In the genomic region with DNA sequence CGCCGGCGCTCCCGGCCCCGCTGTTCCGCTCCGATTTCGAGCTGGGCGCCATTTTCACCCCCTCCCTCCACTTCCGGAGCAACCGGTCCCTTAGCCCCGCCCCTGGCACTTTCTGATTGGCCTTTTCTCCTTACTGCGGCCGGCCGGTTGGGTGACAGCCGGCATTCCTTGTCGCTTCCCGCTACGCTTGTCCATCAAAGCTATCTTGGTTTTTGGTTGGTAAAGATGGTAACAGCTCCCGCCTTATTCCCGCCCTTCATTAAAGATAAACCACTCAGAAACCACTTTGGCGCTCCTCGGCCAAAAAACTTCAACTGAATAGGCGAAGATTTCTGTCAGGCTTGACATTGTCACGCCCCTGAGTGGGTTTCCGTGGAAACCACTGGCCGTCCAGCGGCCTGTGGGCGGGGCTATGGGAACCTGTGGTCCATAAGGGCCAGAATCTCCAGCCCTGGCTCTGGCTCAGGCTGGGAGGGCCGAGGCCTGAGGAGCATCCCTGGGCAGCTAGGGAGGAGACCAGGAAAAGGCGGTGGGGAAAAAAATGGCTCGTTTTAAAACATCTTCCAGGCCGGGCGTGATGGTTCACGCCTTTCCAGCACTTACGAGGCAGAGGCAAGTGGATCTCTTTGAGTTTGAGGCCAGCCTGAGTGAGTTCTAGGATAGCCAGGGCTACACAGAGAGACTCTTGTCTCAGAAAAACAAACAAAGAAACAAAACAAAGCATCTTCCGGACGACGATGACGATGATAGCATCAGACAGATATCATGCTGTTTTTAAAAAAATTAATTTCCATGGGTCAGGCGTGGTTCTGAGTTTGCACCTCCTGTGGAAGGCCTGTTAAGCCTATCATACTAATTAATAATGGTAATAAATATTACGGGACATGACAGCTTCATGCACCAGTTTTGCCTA, we compare ENCODE assay signal across 8 mouse cellular contexts. TPM values are rescaled to one million over a fixed set of nuclear protein-coding genes. Genes with fewer than 3 reads are reported as not detected.
DNase-seq lines count a peak whose midpoint lies in the region; ATAC-seq lines count a peak whose summit lies in the region.

Gene Dcaf15, minus strand, starts transcription at position 72 of the 913 bp plus-strand sequence.

- WGBS in heart, embryonic 14.5 days = 8% methylated on average over 41 of the region's 42 CpGs
- WGBS in liver, embryonic 13.5 days (ENCODE audit: insufficient replicate concordance) = 7% methylated on average over 42 of the region's 42 CpGs
- 7% methylated on average over 42 of the region's 42 CpGs for WGBS in stomach, embryonic 16.5 days

- H3K27ac ChIP-seq in heart, embryonic 14.5 days (replicated peaks in 1 of 2; ENCODE audit: control insufficient read depth in 1 of 2, insufficient read depth in 1 of 2, low read depth in 2 of 2, low read length in 2 of 2) = peak within 1 kb of the TSS; percentile 23 to 83; a peak in 3 of 4 replicates
- H3K27ac ChIP-seq in liver, embryonic 13.5 days = peak within 1 kb of the TSS; percentile 70
- H3K27ac ChIP-seq in stomach, embryonic 16.5 days (ENCODE audit: low read length) = peak within 1 kb of the TSS; percentile 82

- peak; percentile 99 for DNase-seq in c-Kit-negative CD71-positive TER-119-positive erythroid progenitor cells, embryonic 14.5 days (ENCODE audit: low read depth, low spot score)
- DNase-seq in fibroblast of lung, adult 2 months (ENCODE audit: low read depth) = peak; percentile 100
- peak; percentile 99 for DNase-seq in kidney, postnatal 14 days
- DNase-seq in liver, embryonic 13.5 days = peak; percentile 97
- peak; percentile 97 for DNase-seq in neural tube, embryonic 10.5 days (ENCODE audit: extremely low spot score, low spot score)

- H3K36me3 ChIP-seq in heart, embryonic 14.5 days (ENCODE audit: control insufficient read depth, insufficient read depth, low read length) = peaks cover 22% of the 10 kb centered on the region
- H3K36me3 ChIP-seq in liver, embryonic 13.5 days = peaks cover 22% of the 10 kb centered on the region
- peaks cover 9% of the 10 kb centered on the region; the same call in 1 of the 2 replicates for H3K36me3 ChIP-seq in stomach, embryonic 16.5 days (ENCODE audit: control insufficient read depth, insufficient read depth, low read length)

- H3K4me1 ChIP-seq in heart, embryonic 14.5 days (ENCODE audit: control insufficient read depth in 2 of 2, insufficient read depth in 2 of 2, low read length in 2 of 2) = peaks cover 8 to 18% of the 10 kb centered on the region in 2 experiments
- H3K4me1 ChIP-seq in liver, embryonic 13.5 days (replicated peaks) = peaks cover 33% of the 10 kb centered on the region
- H3K4me1 ChIP-seq in stomach, embryonic 16.5 days (ENCODE audit: control insufficient read depth, insufficient read depth, low read length) = peaks cover 21% of the 10 kb centered on the region

- H3K4me3 ChIP-seq in heart, embryonic 14.5 days (ENCODE audit: control insufficient read depth in 1 of 2, insufficient read depth in 1 of 2, low read depth in 1 of 2, low read length in 2 of 2) = peak within 1 kb of the TSS; percentile 52 to 73
- H3K4me3 ChIP-seq in liver, embryonic 13.5 days (replicated peaks) = peak within 1 kb of the TSS; percentile 76
- H3K4me3 ChIP-seq in stomach, embryonic 16.5 days (replicated peaks; ENCODE audit: low read length) = peak within 1 kb of the TSS; percentile 74

- H3K9ac ChIP-seq in heart, embryonic 14.5 days (ENCODE audit: low read length) = peak within 1 kb of the TSS; percentile 83
- peak within 1 kb of the TSS; percentile 81 for H3K9ac ChIP-seq in liver, embryonic 13.5 days
- peak within 1 kb of the TSS; percentile 88 for H3K9ac ChIP-seq in stomach, embryonic 16.5 days (ENCODE audit: low read length)

- H3K4me2 ChIP-seq in heart, embryonic 14.5 days (ENCODE audit: low read length) = peak within 1 kb of the TSS; percentile 81
- peak within 1 kb of the TSS; percentile 92 for H3K4me2 ChIP-seq in liver, embryonic 13.5 days
- H3K4me2 ChIP-seq in stomach, embryonic 16.5 days (ENCODE audit: low read depth, low read length) = peak within 1 kb of the TSS; percentile 78

- peak; percentile 95 for ATAC-seq in CD4-positive, CD25-positive, alpha-beta regulatory T cell, adult 4 months
- ATAC-seq in heart, embryonic 14.5 days (ENCODE audit: insufficient number of reproducible peaks, insufficient read depth, low FRiP score, low read depth) = peak; percentile 96
- ATAC-seq in liver, embryonic 13.5 days (ENCODE audit: low read depth) = peak; percentile 96
- peak; percentile 97 for ATAC-seq in stomach, embryonic 16.5 days (ENCODE audit: insufficient read depth, low FRiP score)

- no peaks in the 10 kb centered on the region for H3K27me3 ChIP-seq in heart, embryonic 14.5 days (ENCODE audit: control insufficient read depth, insufficient read depth, low read length)
- no peaks in the 10 kb centered on the region for H3K27me3 ChIP-seq in liver, embryonic 13.5 days
- H3K27me3 ChIP-seq in stomach, embryonic 16.5 days (ENCODE audit: control insufficient read depth, insufficient read depth, low read length) = no peaks in the 10 kb centered on the region

- no peaks in the 10 kb centered on the region for H3K9me3 ChIP-seq in heart, embryonic 14.5 days (ENCODE audit: control insufficient read depth, low read length)
- H3K9me3 ChIP-seq in liver, embryonic 13.5 days (replicated peaks) = no peaks in the 10 kb centered on the region
- H3K9me3 ChIP-seq in stomach, embryonic 16.5 days (replicated peaks; ENCODE audit: control insufficient read depth, low read length) = no peaks in the 10 kb centered on the region

RNA-seq across cellular contexts. Expression of gene Dcaf15, which starts in this region (rescaled TPM):
- polyA plus RNA-seq in CD4-positive, CD25-positive, alpha-beta regulatory T cell, adult 4 months (2017; shearing (Covaris generic)) = 10 to 100 TPM; 14.5 to 15.5 TPM
- polyA plus RNA-seq in heart, embryonic 14.5 days (2014; fragmentation: Nextera tagmentation; extraction: Ambion mirVana) = 6.3 and 6.4 TPM in 2 replicates
- 3.7 and 4.3 TPM in 2 replicates for polyA plus RNA-seq in liver, embryonic 13.5 days (2015; fragmentation: Nextera tagmentation; extraction: Ambion mirVana)
- 6.4 and 7.5 TPM in 2 replicates for polyA plus RNA-seq in stomach, embryonic 16.5 days (2015; fragmentation: Nextera tagmentation; extraction: Ambion mirVana)

Comparison
In these comparisons a context has a peak if more than half of its experiments do, and no peak if none do; other contexts are left out.
1. Peak in every context shown above with its lines: DNase-seq, ATAC-seq, H3K4me3 ChIP-seq and H3K27ac ChIP-seq.